Mouse (Mus musculus) MEL (cell line): ENCODE measurements around the gene Mymx. TPM values are rescaled to one million over a fixed set of nuclear protein-coding genes. Genes with fewer than 3 reads are reported as not detected.
A peak's percentile ranks its signal among the peaks of the same experiment; 100 is the strongest.

Experiments
- DNase-seq: peaks from one replicate; pipeline ENCODE4 v3.0.0; 2011; ENCODE audit warnings: low read depth, low spot score
- H3K27ac ChIP-seq: 2 replicates; pipeline ENCODE4 v1.5.1; 2012; ENCODE audit warnings: low read depth, mild to moderate bottlenecking, control low read depth, low read length, moderate library complexity; ENCODE audit not compliant: control insufficient read depth
- H3K27me3 ChIP-seq, 2 experiments: fragments of 150-350 bp in 1 of 2; sonication (generic) in 1 of 2; 2 replicates each; pipeline ENCODE4 v1.6.1; 2012; ENCODE audit warnings: low read length in 2 of 2, mild to moderate bottlenecking in 2 of 2, improper control_type of control experiment in 1 of 2, moderate library complexity in 1 of 2; ENCODE audit not compliant: insufficient read depth in 2 of 2, control insufficient read depth in 1 of 2
- H3K36me3 ChIP-seq, 2 experiments: 2 replicates each; pipeline ENCODE4 v1.6.1; 2012 to 2014; ENCODE audit warnings: low read length in 2 of 2, improper control_type of control experiment in 1 of 2, inconsistent platforms in 1 of 2, mild to moderate bottlenecking in 1 of 2; ENCODE audit not compliant: insufficient read depth in 2 of 2, control insufficient read depth in 1 of 2
- H3K4me1 ChIP-seq, 2 experiments: fragments of 150-350 bp in 1 of 2; sonication (generic) in 1 of 2; 2 replicates each; pipeline ENCODE4 v1.6.1; 2012; ENCODE audit warnings: low read length in 2 of 2, improper control_type of control experiment in 1 of 2, mild to moderate bottlenecking in 1 of 2; ENCODE audit not compliant: insufficient read depth in 2 of 2, control insufficient read depth in 1 of 2
- H3K4me3 ChIP-seq, 2 experiments: fragments of 150-350 bp in 1 of 2; sonication (generic) in 1 of 2; 2 replicates each; pipeline ENCODE4 v1.5.1; 2012; ENCODE audit warnings: low read depth in 2 of 2, low read length in 2 of 2, mild to moderate bottlenecking in 2 of 2, moderate library complexity in 2 of 2, control low read depth in 1 of 2, improper control_type of control experiment in 1 of 2; ENCODE audit not compliant: control insufficient read depth in 1 of 2, insufficient read depth in 1 of 2
- H3K79me2 ChIP-seq: 2 replicates; pipeline ENCODE4 v1.6.1; 2012; ENCODE audit warnings: mild to moderate bottlenecking, low read length, moderate library complexity; ENCODE audit not compliant: control insufficient read depth, poor library complexity, insufficient read depth
- H3K9ac ChIP-seq: 2 replicates; pipeline ENCODE4 v1.6.1; 2012; ENCODE audit warnings: low read depth, mild to moderate bottlenecking, control low read depth, low read length, moderate library complexity; ENCODE audit not compliant: control insufficient read depth, poor library complexity, severe bottlenecking
- H3K9me3 ChIP-seq: fragments of 150-350 bp; sonication (generic); replicated peaks from 2 replicates; pipeline ENCODE4 v1.6.1; 2012; ENCODE audit warnings: mild to moderate bottlenecking, low read length, improper control_type of control experiment, moderate library complexity; ENCODE audit not compliant: insufficient read depth
- CHD1 ChIP-seq: IDR thresholded peaks from 2 replicates; pipeline ENCODE4 v1.6.1; 2012; ENCODE audit warnings: low read depth, mild to moderate bottlenecking, inconsistent platforms, low read length, improper control_type of control experiment
- CHD2 ChIP-seq: IDR thresholded peaks from 2 replicates; pipeline ENCODE4 v1.6.1; 2011; ENCODE audit warnings: low read length, improper control_type of control experiment
- CTCF ChIP-seq, 3 experiments: IDR thresholded peaks in 2 of 3; conservative IDR thresholded peaks in 1 of 3; 2 replicates each; pipeline ENCODE4 v1.5.1; 2011 to 2012; ENCODE audit warnings: low read length in 3 of 3, low read depth in 2 of 3, mild to moderate bottlenecking in 2 of 3, improper control_type of control experiment in 1 of 3, inconsistent platforms in 1 of 3, mixed read lengths in 1 of 3, moderate library complexity in 1 of 3; ENCODE audit not compliant: control insufficient read depth in 1 of 3, insufficient read depth in 1 of 3, poor library complexity in 1 of 3, severe bottlenecking in 1 of 3
- ELF1 ChIP-seq: IDR thresholded peaks from 2 replicates; pipeline ENCODE4 v1.6.1; 2014; ENCODE audit warnings: low read depth, mild to moderate bottlenecking, inconsistent platforms, low read length, improper control_type of control experiment, moderate library complexity
- EP300 ChIP-seq, 2 experiments: IDR thresholded peaks; 2 replicates each; pipeline ENCODE4 v1.6.1; 2011; ENCODE audit warnings: improper control_type of control experiment in 2 of 2, low read length in 2 of 2, low read depth in 1 of 2, mild to moderate bottlenecking in 1 of 2
- ETS1 ChIP-seq: IDR thresholded peaks from 2 replicates; pipeline ENCODE4 v1.6.1; 2012; ENCODE audit warnings: low read depth, mild to moderate bottlenecking, inconsistent platforms, low read length, improper control_type of control experiment, moderate library complexity
- GABPA ChIP-seq: IDR thresholded peaks from 2 replicates; pipeline ENCODE4 v1.6.1; 2012; ENCODE audit warnings: low read depth, mild to moderate bottlenecking, inconsistent platforms, low read length, improper control_type of control experiment, moderate library complexity
- GATA1 ChIP-seq: IDR thresholded peaks from 2 replicates; pipeline ENCODE4 v1.6.1; 2011; ENCODE audit warnings: low read depth, low read length, improper control_type of control experiment
- HCFC1 ChIP-seq: IDR thresholded peaks from 2 replicates; pipeline ENCODE4 v1.6.1; 2012; ENCODE audit warnings: low read depth, mild to moderate bottlenecking, inconsistent platforms, low read length, improper control_type of control experiment, moderate library complexity
- KAT2A ChIP-seq: conservative IDR thresholded peaks from 2 replicates; pipeline ENCODE4 v1.6.1; 2012; ENCODE audit warnings: low read depth, low read length, improper control_type of control experiment, inconsistent platforms
- MAFK ChIP-seq: IDR thresholded peaks from 2 replicates; pipeline ENCODE4 v1.6.1; 2011; ENCODE audit warnings: low read depth, mild to moderate bottlenecking, low read length, improper control_type of control experiment, borderline replicate concordance
- MAX ChIP-seq: IDR thresholded peaks from 2 replicates; pipeline ENCODE4 v1.6.1; 2011; ENCODE audit warnings: low read length, improper control_type of control experiment
- MAZ ChIP-seq: IDR thresholded peaks from 2 replicates; pipeline ENCODE4 v1.6.1; 2012; ENCODE audit warnings: low read depth, mild to moderate bottlenecking, inconsistent platforms, low read length, improper control_type of control experiment
- MEF2A ChIP-seq: IDR thresholded peaks from 2 replicates; pipeline ENCODE4 v1.6.1; 2014; ENCODE audit warnings: low read depth, mild to moderate bottlenecking, inconsistent platforms, low read length, improper control_type of control experiment; ENCODE audit not compliant: poor library complexity, insufficient replicate concordance, severe bottlenecking; ENCODE audit errors: extremely low read depth
- MXI1 ChIP-seq: IDR thresholded peaks from 2 replicates; pipeline ENCODE4 v1.6.1; 2011; ENCODE audit warnings: mild to moderate bottlenecking, low read depth, low read length, improper control_type of control experiment
- MYB ChIP-seq: IDR thresholded peaks from 2 replicates; pipeline ENCODE4 v1.6.1; 2011; ENCODE audit warnings: mild to moderate bottlenecking, low read depth, low read length, improper control_type of control experiment
- MYC ChIP-seq: IDR thresholded peaks from 2 replicates; pipeline ENCODE4 v1.6.1; 2011; ENCODE audit warnings: low read depth, mild to moderate bottlenecking, low read length, improper control_type of control experiment, moderate library complexity
- POLR2AphosphoS2 ChIP-seq: IDR thresholded peaks from 2 replicates; pipeline ENCODE4 v1.6.1; 2011; ENCODE audit warnings: low read length, improper control_type of control experiment
- POLR2AphosphoS5 ChIP-seq: IDR thresholded peaks from 2 replicates; pipeline ENCODE4 v1.6.1; 2012; ENCODE audit warnings: low read depth, borderline replicate concordance, mild to moderate bottlenecking, inconsistent platforms, low read length, moderate library complexity, mixed read lengths
- RAD21 ChIP-seq: IDR thresholded peaks from 2 replicates; pipeline ENCODE4 v1.6.1; 2011; ENCODE audit warnings: mild to moderate bottlenecking, low read depth, low read length, improper control_type of control experiment
- SIN3A ChIP-seq: IDR thresholded peaks from 2 replicates; pipeline ENCODE4 v1.6.1; 2012; ENCODE audit warnings: low read length, improper control_type of control experiment, inconsistent platforms
- SMC3 ChIP-seq: IDR thresholded peaks from 2 replicates; pipeline ENCODE4 v1.6.1; 2011; ENCODE audit warnings: low read depth, low read length, improper control_type of control experiment
- TAL1 ChIP-seq: IDR thresholded peaks from 2 replicates; pipeline ENCODE4 v1.6.1; 2012; ENCODE audit warnings: mild to moderate bottlenecking, inconsistent platforms, low read length, moderate library complexity, mixed read lengths
- TBP ChIP-seq: IDR thresholded peaks from 2 replicates; pipeline ENCODE4 v1.8.0; 2011; ENCODE audit warnings: low read depth, low read length, improper control_type of control experiment
- TCF12 ChIP-seq: IDR thresholded peaks from 2 replicates; pipeline ENCODE4 v1.6.1; 2014; ENCODE audit warnings: low read depth, mild to moderate bottlenecking, inconsistent platforms, low read length, improper control_type of control experiment, moderate library complexity
- USF1 ChIP-seq: IDR thresholded peaks from 2 replicates; pipeline ENCODE4 v1.6.1; 2014; ENCODE audit warnings: low read depth, mild to moderate bottlenecking, inconsistent platforms, low read length, improper control_type of control experiment, moderate library complexity
- USF2 ChIP-seq, 2 experiments: IDR thresholded peaks; 2 replicates each; pipeline ENCODE4 v1.6.1; 2011 to 2012; ENCODE audit warnings: improper control_type of control experiment in 2 of 2, low read length in 2 of 2, borderline replicate concordance in 1 of 2, inconsistent platforms in 1 of 2, low read depth in 1 of 2, mild to moderate bottlenecking in 1 of 2; ENCODE audit not compliant: insufficient read depth in 1 of 2
- ZC3H11A ChIP-seq: IDR thresholded peaks from 2 replicates; pipeline ENCODE4 v1.6.1; 2012; ENCODE audit warnings: low read depth, mild to moderate bottlenecking, inconsistent platforms, low read length, improper control_type of control experiment
- ZKSCAN1 ChIP-seq: IDR thresholded peaks from 2 replicates; pipeline ENCODE4 v1.6.1; 2012; ENCODE audit warnings: low read depth, mild to moderate bottlenecking, inconsistent platforms, low read length, improper control_type of control experiment, moderate library complexity
- ZMIZ1 ChIP-seq: IDR thresholded peaks from 2 replicates; pipeline ENCODE4 v1.6.1; 2012; ENCODE audit warnings: low read depth, mild to moderate bottlenecking, inconsistent platforms, low read length, improper control_type of control experiment, moderate library complexity
- polyA plus RNA-seq, 2 experiments: library from polyadenylated mRNA; stranded (reverse) in 1 of 2; unstranded in 1 of 2; fragments of >175 nt in 1 of 2; fragments of >200 nt in 1 of 2; gene quantifications; 2 replicates each; pipeline versions ENCODE4 v1.2.1 to v1.2.4; 2012; ENCODE audit warnings: low replicate concordance in 2 of 2, low read depth in 1 of 2; ENCODE audit not compliant: insufficient read length in 2 of 2, insufficient read depth in 1 of 2, missing spikeins in 1 of 2
- total RNA-seq: library from RNA; depleted of rRNA; stranded (reverse); fragments of 300-350 nt; gene quantifications from 2 replicates; pipeline ENCODE4 v1.2.3, GENCODE M21; 2012

The Mymx gene
- total and polyA plus RNA-seq, 3 experiments: not detected

DNA sequence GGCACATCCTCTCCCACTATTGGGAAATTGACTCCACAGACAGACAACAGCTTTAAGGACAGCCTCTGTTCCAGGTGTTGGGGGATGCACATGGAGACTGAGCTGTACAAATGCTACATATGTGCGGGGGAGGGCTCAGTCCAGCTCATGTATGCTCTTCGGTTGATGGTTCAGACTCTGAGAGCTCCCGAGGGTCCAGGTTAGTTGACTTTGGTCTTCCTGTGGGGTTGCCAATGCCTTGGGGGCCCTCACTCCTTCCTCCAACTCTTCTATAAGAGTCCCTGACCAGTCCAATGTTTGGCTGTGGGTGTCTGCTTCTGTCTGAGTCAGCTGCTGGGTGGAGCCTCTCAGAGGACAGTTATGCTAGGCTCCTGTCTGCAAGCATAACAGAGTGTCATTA is 48.8 kb downstream of the Mymx start:
- Histone ChIP-seq H3K9me3 (no peaks in the 10 kb centered on the region), H3K4me1 (peaks cover 0 to 34% of the 10 kb centered on the region in 2 experiments; a peak in 3 of 4 replicates), H3K36me3 (peaks cover 0 to 11% of the 10 kb centered on the region in 2 experiments; a peak in 2 of 4 replicates)
- TF ChIP-seq KAT2A (no peak), ETS1 (no peak), MAFK (no peak)
- TF ChIP-seq, all 39 proteins: peak for 0
- H3K27me3 ChIP-seq: peaks cover 0 to 2% of the 10 kb centered on the region in 2 experiments; a peak in 3 of 4 replicates
- H3K79me2 ChIP-seq: no peaks in the 10 kb centered on the region; the same call in 1 of the 2 replicates
- DNase-seq: no peak
- H3K27ac ChIP-seq: no peak overlapping the region
- no peak overlapping the region for H3K9ac ChIP-seq
- no peak overlapping the region for H3K4me3 ChIP-seq

DNA sequence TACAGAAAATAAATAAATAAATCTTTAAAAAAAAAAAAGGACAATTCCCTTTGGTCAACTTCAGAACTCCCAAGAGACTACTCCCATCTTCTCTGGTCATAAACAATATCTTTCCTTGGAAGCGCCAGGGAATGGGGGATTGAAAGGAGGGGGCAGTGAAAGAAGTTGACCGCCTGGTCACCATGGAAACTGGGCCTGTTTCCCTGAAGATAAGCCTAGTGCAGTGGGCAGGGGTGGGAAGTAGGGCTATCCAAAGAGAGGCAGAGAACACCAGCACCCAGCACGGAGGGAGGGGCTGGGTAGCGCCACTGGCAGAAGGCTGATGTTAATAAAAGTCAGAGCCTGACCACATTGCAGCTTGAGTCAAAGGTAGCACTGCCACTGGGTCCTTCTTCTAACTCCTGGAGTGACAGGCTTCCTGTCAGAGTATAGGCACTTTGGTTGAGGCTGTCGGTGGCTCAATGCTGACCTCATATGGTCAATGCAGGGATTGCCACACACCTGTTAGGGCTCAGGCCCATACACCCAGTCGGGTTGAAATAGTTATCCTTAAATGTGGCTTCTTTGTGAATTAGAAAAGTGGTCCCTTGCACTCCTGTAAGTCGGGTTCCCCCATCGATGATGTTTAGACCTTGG is 50.0 kb downstream of the Mymx start:
- no peak overlapping the region for H3K4me3 ChIP-seq
- H3K9ac ChIP-seq: no peak overlapping the region
- peaks cover 0 to 31% of the 10 kb centered on the region in 2 experiments; a peak in 3 of 4 replicates for H3K4me1 ChIP-seq
- H3K9me3 ChIP-seq: no peaks in the 10 kb centered on the region
- peaks cover 0 to 9% of the 10 kb centered on the region in 2 experiments; a peak in 2 of 4 replicates for H3K36me3 ChIP-seq
- H3K27ac ChIP-seq: no peak overlapping the region
- H3K27me3 ChIP-seq: peaks cover 0 to 2% of the 10 kb centered on the region in 2 experiments; a peak in 3 of 4 replicates
- DNase-seq: peak; percentile 85
- H3K79me2 ChIP-seq: no peaks in the 10 kb centered on the region; the same call in 1 of the 2 replicates
- TF ChIP-seq ZKSCAN1 (0 out of 2 replicates have a peak, but pooled peaks have one; percentile 6), MYB (no peak), CHD1 (no peak), KAT2A (no peak), MAZ (no peak), ZC3H11A (peak; percentile 88), HCFC1 (no peak), EP300 (IDR thresholded peaks at IDR 0.05; ENCODE audit: low read depth in 1 of 2, low read length in 2 of 2) (no peak), MEF2A (no peak), SMC3 (peak; percentile 86), RAD21 (peak; percentile 97), POLR2AphosphoS5 (no peak), ZMIZ1 (no peak), MAX (no peak), CHD2 (no peak), CTCF (IDR thresholded peaks at IDR 0.05 in 2 of 3, conservative IDR thresholded peaks at IDR 0.05 in 1 of 3; ENCODE audit: control insufficient read depth in 1 of 3, insufficient read depth in 1 of 3, low read depth in 2 of 3, low read length in 3 of 3, poor library complexity in 1 of 3, severe bottlenecking in 1 of 3) (peak; percentile 80 to 97 (median 91)), GATA1 (0 out of 2 replicates have a peak, but pooled peaks have one; percentile 2), USF1 (no peak), MXI1 (peak; percentile 36; the same call in 1 of the 2 replicates), USF2 (IDR thresholded peaks at IDR 0.05; ENCODE audit: borderline replicate concordance in 1 of 2, insufficient read depth in 1 of 2, low read depth in 1 of 2, low read length in 2 of 2) (no peak), MYC (0 out of 2 replicates have a peak, but pooled peaks have one; percentile 42), TCF12 (no peak), ELF1 (no peak), TBP (no peak), SIN3A (peak; percentile 63; the same call in 1 of the 2 replicates), GABPA (no peak), POLR2AphosphoS2 (no peak), TAL1 (peak; percentile 48)
